Mouse (Mus musculus): ENCODE measurements at regions not wholly inside any gene's neighbourhood (a gene's known extent, or its start where the extent isn't known, plus 50 kb on each side); places are given as distances from the start of the nearest gene placed in this dataset.

DNA sequence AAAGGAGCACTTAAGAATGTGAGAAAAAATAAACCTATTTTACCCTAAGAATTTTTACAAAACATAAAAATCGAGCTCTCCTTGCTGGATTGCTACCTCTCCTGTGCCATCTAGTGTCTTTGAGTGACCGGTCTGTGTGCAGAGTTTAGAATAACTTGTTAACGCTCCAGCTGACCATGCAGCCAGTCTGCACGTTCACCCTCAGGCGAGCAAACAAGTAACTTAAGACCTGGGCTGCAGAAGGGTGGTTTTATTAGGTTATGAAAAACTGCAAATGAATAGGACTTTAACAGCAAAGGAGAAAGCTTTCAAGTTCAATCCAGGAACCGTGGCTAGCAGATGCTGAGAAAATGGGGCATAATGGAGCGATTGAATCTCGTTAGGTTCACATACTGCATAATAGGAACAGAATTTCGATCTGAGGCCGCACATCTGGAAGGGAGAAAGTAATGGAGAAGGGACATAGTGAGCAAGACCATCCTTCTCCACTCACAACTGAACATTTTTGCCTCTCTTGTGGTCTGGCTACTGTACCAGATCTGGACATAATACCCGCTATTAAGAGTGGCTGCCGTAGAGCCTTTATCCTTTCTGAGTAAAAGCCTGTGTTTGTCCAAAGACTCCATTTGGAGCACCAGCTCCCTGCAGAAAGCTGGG is 363.0 kb upstream of the Intu start:
- DNase-seq (ENCODE audit: low spot score in 2 of 2) = no peak

- DNase-seq (ENCODE audit: low spot score in 2 of 2) = no peak
These were observed 361.5 kb upstream of the Intu start for GRCm38 (mm10) chr3:40169590-40169989.

GRCm38 (mm10) chr3:40179726-40180317 is 351.3 kb upstream of the Intu start:
- DNase-seq (ENCODE audit: low spot score in 2 of 2) = no peak

DNA sequence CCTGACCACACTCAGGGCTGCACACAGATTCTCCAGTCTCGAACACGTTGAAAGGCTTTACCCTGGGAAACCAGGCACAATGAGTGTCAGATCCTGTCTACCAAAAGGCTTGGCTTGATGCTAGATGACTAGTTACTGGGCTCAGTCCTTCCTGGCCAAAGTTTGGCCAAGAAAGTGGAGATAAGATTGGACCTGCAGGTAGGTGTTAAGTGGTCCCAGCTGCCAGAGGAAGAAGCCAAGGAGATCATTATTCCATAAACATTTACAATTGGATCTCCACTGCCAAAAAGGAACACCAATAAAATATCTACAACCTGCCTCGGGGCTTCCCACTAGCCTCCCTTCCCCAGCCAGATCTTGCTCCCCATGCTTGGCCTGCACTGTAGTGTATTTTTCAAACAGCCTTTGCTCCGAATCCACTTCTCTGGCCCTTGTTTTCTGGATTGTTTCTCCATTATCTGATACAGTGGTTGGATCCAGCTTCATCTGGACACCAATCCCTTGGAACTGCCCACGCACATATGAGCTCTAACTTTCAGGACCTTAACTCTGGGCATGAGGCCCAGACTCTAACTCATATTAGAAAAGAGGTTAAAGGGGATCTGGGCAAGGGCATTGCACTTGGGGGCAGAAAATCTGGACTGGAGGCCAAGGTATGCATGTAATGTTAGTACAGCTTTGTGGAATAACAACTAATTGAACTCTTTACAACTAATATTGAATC is 345.3 kb upstream of the Intu start:
- no peak for DNase-seq (ENCODE audit: low spot score in 2 of 2)

DNA sequence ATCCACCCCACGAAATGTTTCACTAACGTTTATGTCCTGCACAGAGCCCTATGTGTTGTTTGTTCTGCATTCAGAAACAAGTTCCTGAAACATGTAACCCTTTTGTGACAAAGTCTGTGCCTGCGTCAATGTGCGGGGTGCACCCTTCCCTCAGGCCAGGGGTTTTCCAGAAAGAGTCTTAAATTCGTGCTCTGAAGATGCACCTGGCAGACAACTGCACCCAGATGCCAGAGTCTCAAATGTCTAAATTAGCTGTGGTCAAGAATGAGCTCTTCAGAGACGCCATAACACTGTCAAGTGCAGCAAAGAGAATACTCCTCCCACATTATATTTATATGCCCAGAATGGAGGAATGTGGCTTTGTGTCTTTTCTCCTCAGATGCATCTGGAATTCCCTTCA is 341.6 kb upstream of the Intu start:
- no peak for DNase-seq (ENCODE audit: low spot score in 2 of 2)

GRCm38 (mm10) chr3:40190024-40190423 is 341.1 kb upstream of the Intu start:
- no peak for DNase-seq (ENCODE audit: low spot score in 2 of 2)

GRCm38 (mm10) chr3:40200174-40200573 is 330.9 kb upstream of the Intu start:
- no peak for DNase-seq (ENCODE audit: low spot score in 2 of 2)

- no peak for DNase-seq (ENCODE audit: low spot score in 2 of 2)
These were observed 324.8 kb upstream of the Intu start for GRCm38 (mm10) chr3:40206326-40206725.

GRCm38 (mm10) chr3:40211793-40212192 is 319.3 kb upstream of the Intu start:
- DNase-seq (ENCODE audit: low spot score in 2 of 2) = no peak

DNA sequence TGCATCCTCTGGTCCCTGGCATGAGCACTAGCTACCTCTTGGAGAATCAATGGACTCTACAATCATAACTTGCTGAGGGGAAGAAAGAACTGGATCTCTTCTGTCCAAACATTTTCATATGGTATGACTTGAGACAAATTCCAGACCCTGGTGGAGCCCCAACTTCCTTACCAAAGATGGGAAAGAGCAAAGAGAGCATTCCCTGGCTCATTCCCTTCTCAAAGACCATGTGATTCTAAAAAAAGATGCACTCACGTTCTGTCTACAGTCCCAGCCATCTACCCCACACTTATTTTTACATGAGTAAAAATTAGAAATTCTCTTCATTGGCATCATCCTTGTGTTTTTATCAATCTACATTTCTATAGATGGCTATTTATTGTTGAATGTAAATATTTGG is 304.3 kb upstream of the Intu start:
- no peak for DNase-seq (ENCODE audit: low spot score in 2 of 2)

GRCm38 (mm10) chr3:40243499-40244101 is 287.5 kb upstream of the Intu start:
- DNase-seq (ENCODE audit: low spot score in 2 of 2) = no peak

GRCm38 (mm10) chr3:40254376-40254775 is 276.7 kb upstream of the Intu start:
- DNase-seq (ENCODE audit: low spot score in 2 of 2) = no peak

DNA sequence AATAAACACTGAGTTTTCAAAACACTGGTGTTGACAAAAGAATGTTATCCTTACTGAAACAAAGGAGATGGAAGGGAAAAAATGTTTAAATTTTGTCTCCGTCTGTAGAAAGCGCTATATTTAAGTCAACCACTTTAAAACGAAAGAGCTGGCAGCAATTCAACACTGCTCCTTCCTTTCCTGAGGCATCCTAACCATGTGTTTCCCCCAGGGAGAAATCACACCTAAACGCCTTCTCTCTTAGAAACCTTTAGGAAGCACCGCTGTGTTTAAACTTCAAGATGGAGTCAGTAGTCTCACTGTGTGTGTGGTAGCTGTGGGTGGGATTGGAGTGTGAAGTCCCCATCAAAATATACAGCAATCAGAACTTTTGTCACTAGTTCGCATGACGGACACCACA is 268.6 kb upstream of the Intu start:
- DNase-seq (ENCODE audit: low spot score in 2 of 2) = peak; percentile 50 to 61

- DNase-seq (ENCODE audit: low spot score in 2 of 2) = no peak
These were observed 263.6 kb upstream of the Intu start for GRCm38 (mm10) chr3:40267514-40267913.

GRCm38 (mm10) chr3:40282926-40283325 is 248.2 kb upstream of the Intu start:
- DNase-seq (ENCODE audit: low spot score in 2 of 2) = peak; percentile 51 to 73

DNA sequence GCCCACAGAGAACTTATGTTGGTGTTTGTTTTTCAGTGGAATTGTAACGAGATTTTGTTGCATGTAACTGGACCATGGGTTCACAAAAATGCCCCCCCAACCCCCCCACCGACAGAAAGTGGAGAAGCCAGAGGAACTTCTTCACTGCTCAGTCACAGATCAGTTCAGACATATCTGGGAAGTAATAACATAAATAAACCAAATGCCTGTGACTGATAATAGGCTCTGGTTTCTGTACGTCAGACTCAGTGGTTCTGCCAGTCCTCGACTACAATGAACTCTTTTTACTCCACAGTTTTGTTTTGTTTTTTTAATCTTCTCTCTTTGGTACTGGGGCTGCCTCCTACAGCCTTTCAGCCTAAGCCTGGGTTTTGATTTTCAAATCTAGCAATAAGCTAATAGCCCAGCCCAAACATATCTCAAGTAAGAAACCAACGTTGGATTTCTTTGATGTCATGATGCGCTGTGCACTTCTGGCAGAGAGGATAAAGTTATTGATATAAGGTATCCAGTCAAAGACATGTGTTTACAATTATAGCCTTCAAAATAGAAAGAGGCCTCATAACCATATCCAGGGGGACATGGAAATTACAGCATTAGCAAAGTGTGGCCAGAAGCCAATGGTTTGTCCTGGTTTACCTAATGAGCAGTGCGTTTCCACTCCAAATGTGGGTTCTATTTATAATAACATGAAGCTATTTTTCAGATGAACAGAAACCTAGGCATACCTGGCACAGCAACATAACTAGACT is 244.0 kb upstream of the Intu start:
- no peak for DNase-seq (ENCODE audit: low spot score in 2 of 2)

GRCm38 (mm10) chr3:40297120-40297519 is 234.0 kb upstream of the Intu start:
- no peak for DNase-seq (ENCODE audit: low spot score in 2 of 2)

- no peak for DNase-seq (ENCODE audit: low spot score in 2 of 2)
These were observed 210.8 kb upstream of the Intu start for GRCm38 (mm10) chr3:40320319-40320718.

GRCm38 (mm10) chr3:40325872-40326803 is 204.9 kb upstream of the Intu start:
- no peak for DNase-seq (ENCODE audit: low spot score in 2 of 2)

- DNase-seq (ENCODE audit: low spot score in 2 of 2) = no peak
These were observed 191.5 kb upstream of the Intu start for GRCm38 (mm10) chr3:40339492-40340030.

- DNase-seq (ENCODE audit: low spot score in 2 of 2) = no peak
These were observed 176.0 kb upstream of the Intu start for GRCm38 (mm10) chr3:40355103-40355502.
